Mouse (Mus musculus) heart, adult 8-10 months (tissue): ENCODE results near the gene Asah2. TPM values are rescaled to one million over a fixed set of nuclear protein-coding genes. Genes with fewer than 3 reads are reported as not detected.
"Not testable (repeated sequence)": the region's sequence is repeated elsewhere in the genome, so short reads cannot be mapped to it uniquely, and the experiment has no call there.

Experiments
- DNase-seq: peaks from one replicate; pipeline ENCODE4 v3.0.0; 2022; ENCODE audit warnings: low spot score
- total RNA-seq, 4 experiments: library from RNA; stranded (reverse); gene quantifications; 2 replicates each; pipeline ENCODE4 v1.2.4; 2022

Gene Asah2
- total RNA-seq, 4 experiments from 2014 or later = 13.5 to 16.6 (median 15.5) TPM

DNA sequence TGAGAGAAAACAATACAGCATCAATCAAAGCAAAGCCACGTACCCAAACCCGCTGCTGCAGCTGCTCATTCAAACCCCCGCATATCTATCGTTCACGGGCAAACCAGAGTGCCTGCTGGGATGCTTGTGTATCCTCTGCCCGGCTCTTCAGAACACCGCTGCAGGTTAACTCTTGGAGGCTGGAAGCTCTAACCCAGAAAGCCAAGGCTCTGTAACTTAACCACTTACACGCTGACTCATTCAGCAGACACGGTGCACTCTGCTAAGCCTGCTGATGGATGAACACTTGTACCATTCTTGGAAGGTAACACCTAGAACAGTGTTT lies 5.1 kb downstream of the Asah2 start:
- DNase-seq = no peak

DNA sequence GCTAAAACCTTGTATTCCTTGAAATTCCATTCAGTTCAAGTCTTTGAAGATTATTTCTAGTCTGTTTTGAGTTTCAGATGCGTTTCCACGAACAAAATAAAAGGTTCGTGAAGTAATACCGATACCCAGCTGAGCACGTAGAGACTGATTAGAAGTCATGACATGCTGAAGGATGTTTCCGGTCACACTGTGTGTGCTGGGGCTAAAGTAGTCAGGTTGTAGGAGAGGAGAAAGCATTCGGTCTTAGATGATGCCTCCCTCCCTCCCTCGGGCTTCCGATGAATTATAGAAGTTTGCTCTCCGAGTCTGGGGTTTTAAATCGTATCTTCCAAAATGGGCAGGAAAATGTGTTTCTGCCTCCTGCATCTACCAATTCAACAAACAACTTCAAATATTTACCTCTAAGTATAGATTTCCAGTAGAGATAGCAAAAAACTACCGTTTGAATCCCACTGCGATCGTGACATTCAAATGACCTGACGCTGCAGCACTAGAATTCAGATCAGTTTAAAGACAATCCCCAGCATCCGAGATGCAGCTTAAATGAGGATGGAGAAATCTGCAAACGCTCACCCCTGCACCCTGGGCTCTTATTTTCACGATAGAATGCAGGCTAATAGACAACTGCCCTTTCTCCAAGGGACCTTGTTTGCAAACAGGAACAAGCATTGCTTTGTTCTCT lies 5.6 kb downstream of the Asah2 start:
- DNase-seq = no peak

DNA sequence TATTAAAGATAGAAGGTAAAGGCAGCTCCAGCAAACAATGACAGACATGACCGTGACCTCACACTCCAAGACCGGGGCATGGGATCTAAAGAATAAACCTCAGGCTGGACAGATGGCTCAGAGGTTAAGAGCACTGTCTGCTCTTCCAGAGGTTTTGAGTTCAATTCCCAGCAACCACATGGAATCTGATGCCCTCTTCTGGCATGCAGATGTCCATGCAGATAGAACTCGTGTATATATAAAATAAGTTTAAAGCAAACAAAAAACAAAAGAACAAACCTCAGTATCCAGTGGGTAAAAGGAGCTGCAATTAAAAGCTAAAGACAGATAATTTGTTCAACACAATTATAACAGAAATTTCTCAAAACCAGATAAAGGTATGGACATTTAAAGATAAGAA lies 9.4 kb downstream of the Asah2 start:
- DNase-seq = no peak

DNA sequence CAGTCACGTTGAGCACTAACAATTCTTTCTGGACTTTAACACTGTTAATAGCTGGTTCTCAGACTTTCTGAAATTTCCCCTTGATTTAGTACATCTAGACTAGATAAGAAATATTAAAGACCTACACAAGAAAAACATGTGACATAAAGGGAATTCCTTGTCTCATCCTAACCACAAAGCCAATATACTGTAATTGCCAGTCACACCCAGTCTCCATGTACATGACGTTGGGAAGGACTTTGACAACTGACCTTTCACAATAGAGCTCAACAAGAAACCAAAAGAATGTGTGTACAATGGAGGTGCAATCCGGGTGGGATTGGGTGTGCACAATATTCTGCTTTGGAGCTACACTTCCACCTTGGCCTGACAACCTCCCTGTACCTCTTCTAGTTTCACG lies 15.7 kb downstream of the Asah2 start:
- DNase-seq = no peak

DNA sequence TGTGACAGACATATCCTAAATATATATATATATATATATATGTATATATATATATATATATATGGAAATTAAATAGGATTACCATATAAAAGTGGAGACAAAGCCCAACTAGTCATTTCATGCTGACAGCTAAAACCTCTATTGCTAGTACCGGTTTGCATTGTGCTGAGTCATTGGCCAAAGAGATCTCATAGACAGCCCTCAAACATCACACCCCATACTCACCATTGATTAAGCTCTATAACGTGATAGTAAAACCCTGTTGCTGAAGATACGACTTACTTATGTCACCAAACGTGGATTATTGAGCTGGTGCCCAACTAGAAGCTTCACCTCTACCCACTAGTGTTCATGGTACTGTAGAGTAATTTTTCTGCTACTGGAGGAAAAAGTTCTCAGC lies 17.2 kb downstream of the Asah2 start:
- DNase-seq = no peak

DNA sequence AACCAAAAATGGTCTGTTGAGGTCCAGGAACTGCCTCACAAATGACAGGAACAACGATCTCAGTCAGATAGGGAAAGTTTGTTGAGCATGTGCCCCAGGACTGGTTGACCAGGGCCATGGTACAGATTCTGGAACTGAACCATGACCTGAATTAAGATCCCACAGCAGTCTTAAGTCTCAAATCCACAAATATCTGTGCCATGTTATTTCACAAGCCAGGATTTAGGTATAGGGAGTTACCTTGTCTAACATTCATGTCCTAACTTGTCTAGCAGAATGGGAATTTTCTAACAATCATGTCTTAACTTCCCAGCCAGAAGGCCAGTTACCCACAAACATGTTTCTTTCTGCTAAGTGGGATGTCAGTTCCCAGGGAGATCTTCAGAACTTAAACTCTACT lies 19.4 kb downstream of the Asah2 start:
- no peak for DNase-seq

DNA sequence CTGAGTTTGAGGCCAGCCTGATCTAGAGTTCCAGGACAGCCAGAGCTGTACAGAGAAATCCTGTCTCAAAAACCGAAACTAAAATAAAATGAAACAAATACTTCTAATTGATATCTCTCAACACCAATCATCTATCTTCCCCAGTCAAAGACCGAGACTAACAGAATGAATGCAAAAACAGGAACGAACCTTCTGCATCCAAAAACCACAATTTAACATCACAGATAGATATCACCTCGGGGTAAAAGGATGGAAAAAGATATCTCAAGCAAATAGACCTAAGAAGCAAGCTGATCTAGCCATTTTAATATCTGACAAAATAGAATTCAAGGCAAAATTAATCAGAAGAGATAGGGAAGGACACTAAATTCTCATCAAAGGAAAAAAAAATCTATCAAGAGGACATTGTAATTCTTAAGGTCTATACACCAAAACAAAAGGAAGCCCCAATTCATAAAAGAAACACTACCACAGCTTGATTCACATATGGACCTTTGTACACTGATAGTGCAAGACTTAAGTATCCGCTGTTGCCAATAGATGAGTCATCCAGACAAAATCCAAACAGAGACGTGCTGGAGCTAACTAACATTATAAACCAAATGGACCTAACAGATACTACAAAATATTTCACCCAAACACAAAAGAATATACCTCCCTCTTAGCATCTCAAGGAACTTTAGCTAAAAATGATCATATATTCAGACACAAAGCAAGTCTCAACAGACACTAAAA lies 20.1 kb downstream of the Asah2 start:
- DNase-seq = no peak

DNA sequence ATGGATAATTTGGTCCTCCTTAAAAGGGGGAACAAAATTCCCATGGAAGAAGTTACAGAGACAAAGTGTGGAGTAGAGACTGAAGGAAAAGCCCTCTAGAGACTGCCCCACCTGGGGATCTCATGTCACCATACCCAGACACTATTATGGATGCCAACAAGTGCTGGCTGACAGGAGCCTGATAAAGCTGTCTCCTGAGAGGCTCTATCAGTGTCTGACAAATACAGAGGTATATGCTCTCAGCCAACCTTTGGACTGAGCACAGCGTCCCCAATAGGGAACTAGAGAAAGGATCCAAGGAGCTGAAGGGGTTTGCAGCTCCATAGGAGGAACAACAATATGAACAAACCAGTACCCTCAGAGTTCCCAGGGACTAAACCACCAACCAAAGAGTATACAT lies 23.2 kb downstream of the Asah2 start:
- not testable (repeated sequence) for DNase-seq

DNA sequence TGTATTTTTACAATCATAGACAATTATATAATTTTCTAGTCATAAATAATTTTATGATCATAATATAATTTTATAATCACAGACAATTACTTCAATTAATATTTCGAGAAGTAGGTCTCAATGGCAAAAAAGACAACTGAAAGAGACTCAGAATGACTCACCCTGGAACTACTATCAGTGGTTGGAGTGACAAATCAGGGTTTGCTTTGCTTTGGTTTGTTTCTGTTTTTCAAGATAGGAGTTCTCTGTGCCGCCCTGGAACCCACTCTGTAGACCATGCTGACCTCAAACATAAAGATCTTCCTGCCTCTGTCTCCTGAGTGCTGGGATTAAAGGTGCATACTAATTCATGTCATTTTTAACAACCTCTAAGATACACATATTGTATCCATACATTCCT lies 37.7 kb downstream of the Asah2 start:
- DNase-seq = no peak

DNA sequence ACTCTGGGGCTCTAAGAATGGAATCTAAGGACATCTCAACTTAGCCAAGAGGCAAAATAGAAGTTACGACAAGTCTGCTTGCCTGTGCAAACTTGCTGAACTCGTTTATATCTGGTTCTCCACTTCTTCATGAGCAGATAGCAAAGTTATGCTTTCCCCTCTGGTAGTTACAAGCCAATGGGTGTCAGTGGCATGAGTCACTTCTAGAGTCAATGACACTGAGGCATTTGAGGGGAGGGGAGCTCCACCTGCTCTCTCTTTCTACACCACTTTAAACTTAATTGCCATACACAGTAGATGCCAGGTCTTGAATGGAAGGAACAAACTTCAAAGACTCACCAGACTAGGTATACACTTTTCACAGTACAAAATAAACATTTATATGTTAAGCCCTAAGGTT lies 38.4 kb downstream of the Asah2 start:
- DNase-seq = no peak

DNA sequence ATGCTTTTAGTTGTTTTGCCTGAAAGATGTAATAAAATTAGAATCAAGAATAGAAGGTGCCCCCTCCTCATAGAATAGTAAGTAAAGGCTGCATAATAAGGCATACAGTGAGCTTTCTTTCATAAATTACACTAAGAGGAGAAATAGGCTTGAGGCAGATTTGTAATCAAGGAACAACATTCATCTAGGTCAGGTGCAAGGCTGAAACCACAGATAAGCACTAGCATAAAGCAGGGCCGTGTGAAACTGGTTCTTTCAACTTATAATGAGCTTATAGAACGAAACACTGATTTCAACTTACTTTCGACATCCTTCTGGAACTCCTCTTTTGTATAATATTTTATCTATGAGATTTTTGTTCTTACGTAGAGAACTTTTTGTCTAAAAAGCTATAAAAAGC lies 40.3 kb downstream of the Asah2 start:
- DNase-seq = no peak

DNA sequence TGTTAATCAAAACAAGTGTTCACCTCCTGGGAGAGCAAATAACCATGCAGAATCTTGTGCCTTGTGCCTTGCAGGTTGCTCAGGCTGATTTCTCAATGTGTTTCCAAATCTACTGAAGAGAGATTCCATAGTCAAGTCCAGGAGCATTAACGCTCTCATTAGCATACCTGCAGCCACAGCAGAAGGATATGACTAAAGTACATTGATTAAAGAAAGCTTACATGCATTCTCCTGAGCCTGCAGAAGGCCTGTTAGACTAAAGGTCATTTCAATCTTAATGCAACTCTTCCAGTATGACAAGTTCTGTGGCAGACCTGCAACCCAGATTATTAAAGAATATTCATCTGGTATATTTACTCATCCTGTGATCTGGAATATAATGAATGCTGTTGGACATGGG lies 46.7 kb downstream of the Asah2 start:
- DNase-seq = no peak

DNA sequence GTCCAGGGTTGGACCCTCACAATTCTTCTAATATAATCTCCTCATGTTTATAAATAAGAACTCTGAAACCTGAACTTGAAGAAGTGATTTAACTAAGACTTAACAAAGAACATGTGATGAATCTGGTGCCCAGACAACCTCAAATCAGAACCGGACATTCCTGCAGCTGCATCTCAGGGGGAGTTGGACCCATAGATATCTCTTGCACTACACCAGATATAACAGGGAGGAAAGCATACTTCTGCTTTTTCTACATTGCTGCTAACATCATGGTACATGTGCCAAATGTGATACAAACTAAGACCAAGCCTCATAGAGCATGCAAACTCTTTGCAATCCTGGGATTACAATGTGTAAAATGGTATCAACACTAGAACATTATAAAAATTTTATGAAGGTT lies 51.8 kb downstream of the Asah2 start:
- DNase-seq = no peak

DNA sequence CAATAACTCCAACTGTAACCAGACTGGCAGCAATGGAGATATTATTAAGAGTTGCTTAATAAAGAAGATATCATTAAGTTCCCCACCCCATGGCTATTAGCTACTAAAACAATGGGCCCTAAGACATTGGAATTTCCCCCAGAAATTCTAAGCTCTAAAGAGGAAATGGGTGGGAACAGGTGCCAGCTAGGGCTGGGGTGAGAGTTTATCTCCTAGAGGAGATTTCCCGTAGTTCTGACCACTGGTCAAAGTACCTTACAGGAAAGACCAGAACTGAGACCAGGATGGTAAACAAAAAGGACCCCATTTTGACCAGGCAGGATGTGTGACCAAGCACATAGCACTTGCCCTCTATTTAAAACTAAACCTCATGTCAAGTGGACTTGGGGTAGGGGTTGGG lies 52.3 kb downstream of the Asah2 start:
- peak; percentile 48 for DNase-seq

DNA sequence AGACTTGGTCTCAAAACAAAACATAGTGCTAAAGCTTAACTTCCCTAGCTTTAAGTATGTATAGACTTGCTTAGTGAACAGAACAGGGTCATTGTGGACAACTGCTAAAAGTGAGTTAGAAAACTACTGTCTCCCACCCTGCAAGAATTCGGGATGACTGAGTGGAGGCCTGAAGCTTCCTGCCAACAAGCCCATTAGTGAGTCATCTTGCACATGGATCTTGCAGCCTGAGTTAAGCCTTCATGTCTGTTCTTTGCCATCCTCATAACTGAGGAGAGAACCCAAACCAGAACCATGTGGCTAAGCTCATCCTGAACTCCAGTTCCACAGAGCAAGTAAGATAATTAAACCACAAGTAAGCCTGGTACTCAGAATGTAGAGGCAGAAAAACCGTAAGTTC lies 56.8 kb downstream of the Asah2 start:
- no peak for DNase-seq

DNA sequence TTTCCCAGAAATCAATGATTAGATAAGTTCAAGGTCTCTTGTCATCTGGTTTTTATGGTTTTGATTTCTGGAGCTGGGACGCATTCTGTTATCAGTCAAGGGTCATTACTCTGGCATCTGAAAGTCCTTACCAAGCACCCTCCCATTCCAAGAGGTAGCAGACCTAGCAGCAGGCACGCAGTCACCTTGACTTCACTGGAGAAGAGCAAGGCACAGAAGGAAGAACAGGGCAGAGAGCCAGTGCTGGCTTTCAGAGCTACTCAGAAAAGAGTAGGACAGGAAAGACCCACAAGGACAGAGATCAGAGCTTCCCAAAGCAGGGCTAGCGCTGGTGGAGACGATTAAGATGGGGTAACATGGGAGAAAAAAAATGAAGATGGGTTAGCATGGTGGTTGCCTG lies 75.1 kb downstream of the Asah2 start:
- DNase-seq = no peak

DNA sequence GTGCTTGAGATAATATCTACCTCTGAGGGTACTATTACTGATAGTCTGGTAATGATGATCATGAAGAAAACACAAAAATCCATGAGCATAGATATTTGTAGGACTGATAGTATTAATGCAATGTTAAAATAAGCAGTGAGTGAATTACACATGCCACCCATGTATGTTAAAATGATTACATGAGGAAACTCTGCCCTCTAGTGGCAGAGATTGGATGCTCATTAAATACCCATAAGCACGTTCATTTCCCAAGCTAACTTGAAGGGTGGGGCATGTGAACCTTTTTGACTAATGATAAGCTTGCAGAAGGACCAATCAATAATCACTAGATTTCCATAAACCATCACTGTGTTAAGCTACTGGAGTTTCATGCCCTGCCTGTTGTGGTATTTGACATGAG lies 77.6 kb downstream of the Asah2 start:
- peak; percentile 55 for DNase-seq

DNA sequence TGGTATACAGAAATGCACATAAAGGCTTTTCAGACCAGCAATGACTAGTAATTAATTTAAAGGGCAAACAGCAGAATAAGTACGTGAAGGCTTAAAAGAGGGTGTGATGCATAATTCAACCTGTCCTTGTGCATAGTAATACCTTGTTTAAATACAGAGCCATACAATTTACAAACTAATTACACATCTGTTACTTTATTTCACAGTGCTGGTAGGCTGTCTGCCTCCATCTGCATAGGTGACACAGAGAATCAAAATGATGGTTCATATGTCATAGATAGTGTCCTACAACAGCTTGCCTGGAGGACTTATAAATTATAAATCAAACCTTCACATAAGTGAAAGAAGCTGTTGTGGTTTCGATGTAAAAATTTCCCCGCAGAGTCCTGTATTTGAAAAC lies 82.6 kb downstream of the Asah2 start:
- no peak for DNase-seq

DNA sequence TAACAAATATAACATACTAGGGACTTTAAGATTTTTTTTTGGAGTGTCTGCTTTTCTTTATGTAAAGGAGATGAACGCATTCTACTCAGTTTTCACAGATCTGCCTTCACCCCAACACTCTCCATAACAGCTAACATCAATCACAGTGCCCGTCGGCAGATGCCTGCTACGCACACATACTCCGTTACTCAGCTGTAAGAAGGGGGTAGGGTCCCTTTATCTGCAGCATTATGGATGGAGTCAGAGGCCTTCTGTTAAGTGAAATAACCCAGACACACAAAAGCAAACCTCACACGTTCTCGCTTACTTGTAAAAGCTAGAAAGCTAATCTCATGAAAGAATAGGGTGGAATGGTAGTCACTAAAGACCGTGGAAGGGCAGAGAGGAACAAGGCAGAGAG lies 88.3 kb downstream of the Asah2 start:
- DNase-seq = no peak

DNA sequence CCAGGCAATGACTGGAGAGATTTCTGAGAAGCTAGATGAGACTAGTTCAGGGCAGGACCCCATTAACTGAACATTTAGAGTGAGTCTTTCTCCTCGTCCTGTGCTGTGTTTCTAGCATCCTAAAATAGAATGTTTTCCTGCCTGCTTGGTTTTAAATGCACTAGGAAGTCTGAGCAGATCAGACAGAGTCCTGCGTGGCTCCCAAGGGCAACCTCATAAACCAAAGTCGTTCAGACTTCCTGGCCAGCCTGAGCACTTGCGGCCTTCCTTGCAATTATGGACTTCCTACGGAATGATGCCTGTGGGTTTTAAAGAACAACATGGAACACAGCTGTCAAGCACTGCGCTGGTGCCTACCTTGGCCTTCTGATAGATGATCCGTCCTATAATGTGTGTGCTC lies 89.4 kb downstream of the Asah2 start:
- no peak for DNase-seq

DNA sequence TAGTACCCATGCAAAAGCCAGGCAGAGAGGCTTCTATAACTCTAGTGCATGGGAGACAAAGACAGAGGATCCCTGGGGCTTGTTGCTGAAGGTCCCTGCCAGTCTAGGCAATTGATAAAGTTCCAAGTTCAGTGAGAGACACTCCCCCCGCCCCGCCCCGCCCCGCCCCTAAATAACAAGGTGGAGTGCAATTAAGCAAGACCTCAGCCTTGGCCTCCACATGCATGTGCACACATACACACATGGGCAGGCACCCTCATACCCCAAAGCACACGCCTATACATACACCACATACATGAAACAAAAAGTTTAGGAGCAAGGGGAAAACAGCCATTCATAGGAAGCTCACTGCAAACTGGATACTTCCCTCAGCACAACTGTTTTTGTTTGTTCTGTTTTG lies 90.0 kb downstream of the Asah2 start:
- no peak for DNase-seq

DNA sequence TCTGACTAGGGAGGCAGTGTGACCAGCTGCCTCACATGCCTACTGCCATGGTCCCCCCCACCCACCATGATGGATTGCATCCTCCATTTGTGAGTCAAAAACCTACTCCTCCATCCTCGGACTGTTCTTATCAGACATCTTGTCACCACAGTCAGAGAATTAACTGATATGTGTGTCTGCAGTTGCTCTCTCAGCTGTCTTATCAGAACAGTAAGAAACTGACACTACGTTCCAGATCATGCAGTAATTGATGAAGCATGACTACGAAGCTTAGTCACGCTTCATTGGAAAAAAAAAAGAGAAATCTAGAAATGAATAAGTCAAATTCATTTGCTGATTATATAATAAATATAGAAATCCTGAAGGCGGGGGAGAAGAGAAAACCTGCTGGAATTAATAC lies 105.4 kb downstream of the Asah2 start:
- no peak for DNase-seq

DNA sequence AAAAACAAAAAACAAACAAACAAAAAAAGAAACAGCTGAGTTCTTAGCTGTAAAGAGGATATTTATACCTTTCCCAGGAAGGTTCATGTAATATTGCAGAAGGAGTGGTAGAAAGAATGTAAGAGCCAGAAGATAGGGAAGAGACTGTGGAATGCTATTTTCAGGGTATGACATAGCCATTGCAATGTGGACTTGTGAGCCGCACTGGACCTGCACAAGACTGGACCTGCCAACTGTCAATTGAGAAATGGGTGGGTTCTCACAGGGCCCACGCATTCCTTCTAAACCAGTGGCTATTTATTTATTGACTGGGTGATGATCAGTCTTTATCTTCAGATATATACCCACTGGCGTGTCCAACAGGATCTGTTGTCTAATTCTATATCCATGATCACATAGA lies 111.1 kb downstream of the Asah2 start:
- no peak for DNase-seq

DNA sequence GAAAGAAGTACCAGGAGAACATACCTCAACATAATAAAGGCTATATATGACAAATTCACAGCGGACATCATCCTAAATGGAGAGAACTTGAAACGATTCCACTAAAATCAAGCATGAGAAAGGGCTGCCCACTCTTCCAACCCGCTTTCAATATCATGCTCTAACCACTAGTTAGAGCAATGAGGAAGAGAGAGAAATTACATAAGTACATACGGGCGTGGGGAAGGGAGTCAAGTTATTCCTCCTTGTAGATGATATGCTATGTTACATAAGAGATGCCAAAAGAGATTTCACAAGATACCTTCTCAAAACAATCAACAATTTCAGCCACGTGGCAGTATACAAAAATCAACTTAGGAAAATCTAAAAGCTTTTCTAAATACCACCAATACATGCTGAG lies 117.0 kb downstream of the Asah2 start:
- DNase-seq = no peak
